Mouse (Mus musculus) cerebellum, adult 2 months (tissue): Measurements from ENCODE around the gene Grn. TPM values are rescaled to one million over a fixed set of nuclear protein-coding genes. Genes with fewer than 3 reads are reported as not detected.

Experiments used
- DNase-seq, 2 experiments: peaks; one replicate each; pipeline ENCODE4 v3.0.0; 2021
- H3K27ac ChIP-seq: fragments of 200-500 bp; 2 replicates; pipeline ENCODE4 v1.5.1; 2012; ENCODE audit warnings: low read length, control low read depth, inconsistent platforms; ENCODE audit not compliant: insufficient read depth
- H3K27me3 ChIP-seq: fragments of 200-500 bp; 2 replicates; pipeline ENCODE4 v1.6.1; 2012; ENCODE audit warnings: inconsistent platforms, mild to moderate bottlenecking, low read length, moderate library complexity; ENCODE audit not compliant: control insufficient read depth, insufficient read depth
- H3K4me1 ChIP-seq: fragments of 200-500 bp; 2 replicates; pipeline ENCODE4 v1.6.1; 2011; ENCODE audit warnings: low read length; ENCODE audit not compliant: control insufficient read depth, insufficient read depth
- H3K4me3 ChIP-seq: fragments of 200-500 bp; replicated peaks from 2 replicates; pipeline ENCODE3; 2011; ENCODE audit warnings: mild to moderate bottlenecking, low read depth, low read length, control low read depth; ENCODE audit not compliant: insufficient read depth
- CTCF ChIP-seq: fragments of 200-500 bp; IDR thresholded peaks from 2 replicates; pipeline ENCODE4 v1.5.1; 2011; ENCODE audit warnings: low read depth, mild to moderate bottlenecking, control low read depth, low read length, moderate library complexity, borderline replicate concordance; ENCODE audit not compliant: insufficient read depth
- POLR2A ChIP-seq: fragments of 200-500 bp; IDR thresholded peaks from 2 replicates; pipeline ENCODE4 v1.6.1; 2011; ENCODE audit warnings: low read length, control low read depth, borderline replicate concordance; ENCODE audit not compliant: insufficient read depth
- WGBS: fragments of 180-500 bp; shearing (Covaris S2); methylation state at CpG from one replicate; pipeline ENCODE4 v1.1.7; 2018; 5-methylcytosine and 5-hydroxymethylcytosine counted together
- polyA plus RNA-seq: library from polyadenylated mRNA; depleted of rRNA; stranded (reverse); fragments of >200 nt; gene quantifications from 2 replicates; pipeline ENCODE4 v1.2.3, GENCODE M21; 2012

Gene Grn
- polyA plus RNA-seq, 1 experiment = 58.4 TPM

DNA sequence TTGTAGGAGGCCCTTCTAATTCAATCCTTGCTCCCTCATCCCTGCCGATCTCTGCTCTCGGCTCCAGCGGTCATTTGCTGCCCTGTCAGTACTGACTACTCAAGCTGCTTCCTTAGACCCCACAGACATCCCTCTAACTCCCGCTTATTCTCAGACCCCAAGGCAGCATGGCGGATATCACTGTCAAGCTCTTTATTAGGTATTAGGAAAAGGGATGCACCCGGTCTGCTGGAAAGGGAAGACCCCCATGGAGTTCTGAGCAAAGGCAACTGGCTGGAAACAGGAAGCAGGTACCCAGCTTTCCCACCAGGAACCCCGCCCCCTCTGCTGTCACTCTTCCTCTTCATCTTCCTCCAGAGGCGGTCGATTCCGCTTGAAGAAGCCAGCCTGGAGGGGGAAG, 23.0 kb downstream of the Grn start:
- TF ChIP-seq POLR2A (no peak), CTCF (no peak)
- WGBS = 47% methylated on average over 10 of the region's 10 CpGs
- Histone ChIP-seq H3K4me1 (peaks cover 18% of the 10 kb centered on the region; the same call in 1 of the 2 replicates), H3K27ac (no peak overlapping the region), H3K27me3 (no peaks in the 10 kb centered on the region), H3K4me3 (no peak overlapping the region)
- DNase-seq = no peak

DNA sequence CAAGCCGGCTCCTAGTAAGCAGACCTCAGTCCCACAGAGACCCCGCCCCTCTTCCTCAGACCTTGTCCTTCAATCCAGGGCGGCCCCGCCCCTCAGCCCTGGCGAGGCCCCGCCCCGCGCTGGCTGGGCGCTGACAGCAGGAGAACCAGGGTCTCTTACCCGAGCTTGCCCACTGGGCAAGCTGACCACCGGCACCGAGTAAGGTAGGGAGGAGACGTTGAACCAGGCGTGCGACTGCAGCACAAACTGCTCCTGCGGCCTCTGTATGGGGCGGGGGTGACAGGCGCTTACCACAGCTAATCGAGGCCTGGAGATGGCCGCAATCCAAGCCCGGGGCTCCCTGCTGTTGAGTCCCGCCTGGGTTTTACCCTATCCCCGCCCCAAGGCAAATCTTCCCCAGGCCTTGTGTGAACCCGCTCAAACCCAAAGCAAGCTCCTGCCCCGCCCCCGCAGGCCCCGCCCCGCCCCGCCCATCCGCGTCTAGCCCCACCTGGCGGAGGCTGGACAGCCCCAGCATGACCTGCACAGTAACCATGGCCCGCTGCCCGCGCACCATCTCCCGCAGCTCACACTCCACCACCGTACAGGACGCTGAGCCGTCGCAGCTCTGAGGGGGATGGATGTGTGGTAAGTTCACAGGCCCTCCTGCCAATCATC, 25.8 kb downstream of the Grn start:
- under 1% methylated on average over 39 of the region's 40 CpGs for WGBS
- peak; percentile 28; the same call in 1 of the 2 replicates for TF ChIP-seq CTCF
- TF ChIP-seq POLR2A = peak; percentile 33; the same call in 1 of the 2 replicates
- no peak overlapping the region for H3K27ac ChIP-seq
- H3K4me3 ChIP-seq = peak overlapping the region; percentile 57
- DNase-seq = peak; percentile 68 to 69
- H3K27me3 ChIP-seq = no peaks in the 10 kb centered on the region
- H3K4me1 ChIP-seq = 0 out of 2 replicates have a peak, but pooled peaks cover 3% of the 10 kb centered on the region

DNA sequence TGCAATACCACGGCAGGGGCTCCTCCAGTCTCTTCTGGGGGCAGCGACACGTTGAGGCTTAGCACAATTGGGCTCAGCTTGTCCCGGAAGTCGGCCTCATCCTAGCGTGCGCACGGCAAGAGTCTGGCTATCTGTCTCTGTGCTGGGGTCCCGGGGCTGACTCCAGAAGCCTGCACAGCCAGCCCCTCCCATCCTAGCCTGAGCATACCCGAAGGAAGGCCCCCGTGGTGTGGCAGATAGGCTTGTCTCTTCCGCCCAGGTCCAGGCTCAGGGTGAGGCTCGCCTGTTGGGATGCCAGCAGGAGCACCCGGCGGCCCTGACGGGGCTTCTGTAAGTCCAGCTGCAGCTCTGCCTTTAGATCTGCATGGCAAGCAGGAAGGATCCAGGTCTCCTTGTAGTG, 30.4 kb downstream of the Grn start:
- no peak for DNase-seq
- Histone ChIP-seq H3K4me3 (no peak overlapping the region), H3K27me3 (no peaks in the 10 kb centered on the region), H3K4me1 (0 out of 2 replicates have a peak, but pooled peaks cover 3% of the 10 kb centered on the region), H3K27ac (no peak overlapping the region)
- 53% methylated on average over 16 of the region's 16 CpGs for WGBS
- TF ChIP-seq CTCF (no peak), POLR2A (no peak)

DNA sequence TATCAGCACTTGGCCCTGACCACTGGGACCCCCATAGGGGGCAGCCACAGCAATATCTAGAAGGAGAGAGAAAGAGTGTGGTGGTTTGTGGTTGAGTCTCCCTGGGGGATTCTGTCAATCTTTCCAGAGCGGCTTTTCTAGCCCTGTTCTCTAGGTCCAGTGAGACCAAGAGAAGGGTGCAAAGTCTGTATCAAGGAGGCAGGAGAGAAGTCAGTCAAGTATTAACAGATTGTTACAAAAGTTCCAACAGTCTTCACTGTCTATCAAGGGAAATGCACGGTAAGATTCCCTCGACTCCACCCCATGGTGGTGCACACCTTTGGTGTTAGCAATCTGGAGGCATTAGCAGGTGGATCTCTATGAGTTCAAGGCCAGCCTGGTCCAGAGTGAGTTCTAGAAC, 31.6 kb downstream of the Grn start:
- TF ChIP-seq POLR2A = no peak
- TF ChIP-seq CTCF = no peak
- Histone ChIP-seq H3K27ac (no peak overlapping the region), H3K4me3 (no peak overlapping the region), H3K4me1 (peaks cover 1% of the 10 kb centered on the region; the same call in 1 of the 2 replicates), H3K27me3 (no peaks in the 10 kb centered on the region)
- DNase-seq = no peak
- WGBS = 78% methylated on average over 3 of the region's 3 CpGs

DNA sequence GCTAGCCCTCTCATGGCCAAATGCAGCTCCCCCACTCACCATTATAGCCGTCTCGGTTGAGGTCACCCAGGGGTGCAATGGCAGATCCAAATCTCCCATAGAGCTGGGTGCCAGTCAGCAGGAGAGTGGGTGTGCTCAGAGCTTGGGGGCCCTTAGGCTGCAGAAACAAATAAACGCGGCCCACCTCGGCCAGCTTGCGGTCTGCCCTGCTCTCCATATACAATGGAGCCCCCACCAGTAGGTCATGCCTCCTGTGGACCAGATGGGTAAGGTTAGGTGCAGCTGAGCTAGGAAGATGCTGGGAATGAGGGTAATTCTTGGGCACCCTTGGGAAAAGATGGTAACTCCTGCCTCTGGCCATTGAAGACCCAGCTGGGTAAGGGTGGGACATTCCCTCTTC, 34.8 kb downstream of the Grn start:
- TF ChIP-seq CTCF (no peak), POLR2A (no peak)
- H3K27ac ChIP-seq = no peak overlapping the region
- 89% methylated on average over 6 of the region's 6 CpGs for WGBS
- no peak for DNase-seq
- peaks cover 8% of the 10 kb centered on the region for H3K4me1 ChIP-seq
- no peaks in the 10 kb centered on the region for H3K27me3 ChIP-seq
- H3K4me3 ChIP-seq = no peak overlapping the region

DNA sequence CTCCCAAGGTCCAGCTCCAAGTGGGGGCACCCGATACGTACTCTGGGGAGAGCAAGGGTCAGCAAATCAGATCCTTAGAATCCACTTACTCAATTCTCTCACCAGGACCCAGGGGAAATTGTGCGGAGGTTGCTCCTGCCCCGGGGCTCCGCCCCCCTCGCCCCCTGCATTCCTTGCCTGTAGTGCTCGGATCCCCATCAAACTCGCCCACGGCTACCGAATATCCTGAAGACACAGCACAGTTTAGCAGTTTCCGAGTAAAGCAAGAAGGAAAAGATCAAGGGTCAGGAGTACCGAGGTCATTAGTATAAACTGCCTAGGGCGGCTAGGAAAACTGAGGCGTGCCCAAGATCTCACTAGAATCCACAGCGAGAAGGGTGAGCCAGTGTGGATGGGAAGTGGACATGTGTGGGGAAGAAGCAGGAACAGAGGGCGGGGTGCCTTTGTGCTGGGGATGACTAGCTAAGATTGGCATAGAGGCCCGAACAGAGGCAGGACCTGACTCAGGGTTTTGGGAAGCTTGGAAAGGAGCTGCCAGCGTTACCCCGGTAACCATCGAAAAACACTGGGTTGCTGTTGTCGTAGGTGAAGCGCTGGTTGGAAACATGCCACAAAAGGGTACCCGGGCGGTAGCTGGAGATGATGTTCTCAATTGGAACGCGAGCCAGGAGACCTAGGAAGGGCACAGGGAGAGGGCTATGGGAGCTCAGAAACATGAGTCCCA, 35.8 kb downstream of the Grn start:
- H3K27ac ChIP-seq = no peak overlapping the region
- no peak overlapping the region for H3K4me3 ChIP-seq
- H3K4me1 ChIP-seq = peaks cover 8% of the 10 kb centered on the region
- TF ChIP-seq POLR2A = no peak
- WGBS = 39% methylated on average over 26 of the region's 26 CpGs
- DNase-seq = peak in 1 of 2 experiments; percentile 37
- no peaks in the 10 kb centered on the region for H3K27me3 ChIP-seq

DNA sequence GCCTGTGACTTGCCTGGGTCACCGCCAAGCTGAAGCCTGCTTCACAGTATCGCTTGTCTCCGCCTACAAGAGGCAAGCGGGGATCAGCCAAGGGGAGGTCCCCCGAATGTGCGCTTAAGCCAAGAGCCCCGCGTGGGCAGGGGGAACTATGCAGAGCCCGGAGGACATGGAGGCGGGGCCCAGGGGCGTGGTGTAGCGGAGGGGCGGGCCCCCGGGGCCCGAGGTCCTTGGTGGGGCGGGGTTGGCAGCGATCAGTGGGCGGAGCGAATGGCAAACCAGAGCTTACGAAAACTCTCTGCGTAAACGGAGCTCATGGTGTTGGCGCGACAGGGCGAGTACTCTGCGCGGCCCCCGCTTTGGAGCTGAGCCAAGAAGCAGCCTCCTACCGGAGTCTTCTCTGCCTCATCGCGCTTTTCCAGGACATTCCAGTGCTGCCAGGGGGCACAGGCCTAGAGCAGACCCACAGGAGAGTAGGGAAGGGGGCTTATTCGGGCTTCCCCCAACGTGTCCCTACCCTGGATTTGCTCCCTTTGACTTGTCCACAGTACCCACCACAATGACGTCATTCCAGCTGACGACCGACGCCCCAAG, 37.0 kb downstream of the Grn start:
- TF ChIP-seq POLR2A = no peak
- TF ChIP-seq CTCF = no peak
- WGBS = under 1% methylated on average over 37 of the region's 37 CpGs
- Histone ChIP-seq H3K4me3 (peak overlapping the region; percentile 65), H3K27me3 (no peaks in the 10 kb centered on the region), H3K4me1 (peaks cover 8% of the 10 kb centered on the region), H3K27ac (peak overlapping the region; percentile 49)
- DNase-seq = peak; percentile 90 to 92
